Mouse (Mus musculus) ES-E14 (cell line): ENCODE measurements at regions not wholly inside any gene's neighbourhood (a gene's known extent, or its start where the extent isn't known, plus 50 kb on each side); places are given as distances from the start of the nearest gene placed in this dataset.
"Not testable (repeated sequence)": the region's sequence is repeated elsewhere in the genome, so short reads cannot be mapped to it uniquely, and the experiment has no call there.

Source experiments
- DNase-seq: peaks from one replicate; pipeline ENCODE4 v3.0.0-alpha.2; 2013; ENCODE audit warnings: low read depth, low spot score
- H3K27ac ChIP-seq: 2 replicates; pipeline ENCODE4 v1.5.1; 2012; ENCODE audit warnings: low read depth, mild to moderate bottlenecking, low read length, moderate library complexity, mixed read lengths; ENCODE audit not compliant: poor library complexity, insufficient read depth, severe bottlenecking
- H3K36me3 ChIP-seq: 2 replicates; pipeline ENCODE4 v1.6.1; 2012; ENCODE audit warnings: mild to moderate bottlenecking, low read length, moderate library complexity, mixed read lengths; ENCODE audit not compliant: control insufficient read depth, poor library complexity, insufficient read depth, severe bottlenecking
- H3K4me1 ChIP-seq, 2 experiments: fragments of 150-350 bp in 1 of 2; sonication (generic) in 1 of 2; 2 replicates each; pipeline ENCODE4 v1.6.1; 2012; ENCODE audit warnings: low read length in 2 of 2, mild to moderate bottlenecking in 1 of 2, mixed read lengths in 1 of 2; ENCODE audit not compliant: control insufficient read depth in 2 of 2, insufficient read depth in 2 of 2, poor library complexity in 1 of 2
- H3K4me3 ChIP-seq, 2 experiments: fragments of 150-350 bp in 1 of 2; sonication (generic) in 1 of 2; 2 replicates each; pipeline ENCODE4 v1.5.1; 2012; ENCODE audit warnings: low read length in 2 of 2, low read depth in 1 of 2, mild to moderate bottlenecking in 1 of 2, mixed read lengths in 1 of 2; ENCODE audit not compliant: insufficient read depth in 1 of 2, poor library complexity in 1 of 2, severe bottlenecking in 1 of 2
- H3K9ac ChIP-seq: 2 replicates; pipeline ENCODE4 v1.6.1; 2012; ENCODE audit warnings: low read depth, mild to moderate bottlenecking, low read length, mixed read lengths; ENCODE audit not compliant: poor library complexity, insufficient read depth, severe bottlenecking
- H3K9me3 ChIP-seq: fragments of 150-350 bp; sonication (generic); 2 replicates; pipeline ENCODE4 v1.6.1; 2012; ENCODE audit warnings: low read depth, mild to moderate bottlenecking, low read length; ENCODE audit not compliant: control insufficient read depth, insufficient read depth
- CHD2 ChIP-seq: IDR thresholded peaks from 2 replicates; pipeline ENCODE4 v1.6.1; 2014; ENCODE audit warnings: mild to moderate bottlenecking, low read depth, low read length, inconsistent platforms
- HCFC1 ChIP-seq: IDR thresholded peaks from 2 replicates; pipeline ENCODE4 v1.6.1; 2012; ENCODE audit warnings: low read length, inconsistent platforms, borderline replicate concordance; ENCODE audit not compliant: insufficient read depth
- MAFK ChIP-seq: IDR thresholded peaks from 2 replicates; pipeline ENCODE4 v1.6.1; 2014; ENCODE audit warnings: mild to moderate bottlenecking, low read depth, low read length, inconsistent platforms; ENCODE audit not compliant: insufficient read depth
- ZC3H11A ChIP-seq: IDR thresholded peaks from 2 replicates; pipeline ENCODE4 v1.6.1; 2012; ENCODE audit warnings: low read depth, mild to moderate bottlenecking, inconsistent platforms, low read length, borderline replicate concordance
- ZNF384 ChIP-seq: IDR thresholded peaks from 2 replicates; pipeline ENCODE4 v1.6.1; 2012; ENCODE audit warnings: low read depth, low read length, inconsistent platforms
- in situ Hi-C, 2 experiments: fragments of 600-800 bp; cut with MboI; formaldehyde crosslinking; loops; one replicate each; pipeline ENCODE4 v1.15.1; 2025; ENCODE audit warnings: low sequenced_read_pairs in 2 of 2, inconsistent platforms in 1 of 2; ENCODE audit not compliant: unreplicated experiment in 2 of 2

DNA sequence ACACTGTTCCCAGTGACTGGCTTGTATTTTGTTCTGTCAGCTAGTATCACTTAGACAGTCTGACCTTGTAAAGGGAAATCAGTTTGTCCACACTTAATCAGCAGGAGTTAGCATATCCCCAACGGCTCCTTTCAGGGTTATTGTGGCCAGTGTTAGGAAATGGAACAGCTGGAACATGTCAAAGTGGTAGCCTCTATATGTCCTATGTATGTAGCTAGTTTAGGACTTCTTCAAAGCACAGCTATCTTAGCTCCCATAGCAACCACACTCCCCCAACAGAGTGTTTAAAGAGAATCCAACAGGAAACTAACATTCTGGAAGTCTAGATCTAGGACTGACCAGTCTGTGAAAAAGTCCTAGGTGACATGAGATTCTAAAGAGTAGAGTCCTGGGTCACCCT is 72.6 kb downstream of the Gm21897 start:
- Histone ChIP-seq H3K4me1 (no peaks in the 10 kb centered on the region), H3K9me3 (no peaks in the 10 kb centered on the region), H3K9ac (no peak overlapping the region), H3K36me3 (no peaks in the 10 kb centered on the region), H3K27ac (no peak overlapping the region), H3K4me3 (no peak overlapping the region)
- no peak for DNase-seq
- in situ Hi-C loops, result no loop called here
- TF ChIP-seq CHD2 (no peak), ZNF384 (no peak), MAFK (no peak), ZC3H11A (no peak), HCFC1 (no peak)

DNA sequence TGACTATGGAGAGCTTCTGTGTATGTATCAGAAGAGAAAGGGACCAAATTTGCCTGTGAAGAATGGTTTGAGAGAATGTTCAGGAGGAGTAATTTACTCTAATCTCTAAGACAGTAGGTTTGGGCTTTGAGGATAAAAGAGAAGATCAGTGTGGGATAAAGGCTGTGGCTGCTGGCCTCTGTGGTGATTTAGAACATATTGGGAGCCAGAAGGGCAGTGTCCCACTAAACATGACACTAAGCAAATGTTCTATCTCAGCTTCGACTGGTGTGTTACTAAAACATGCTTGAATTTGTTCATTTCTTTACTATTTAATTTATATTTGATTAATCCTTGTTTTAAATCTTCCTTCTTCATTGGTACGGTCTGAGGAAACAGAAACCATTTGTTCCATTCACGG is 113.1 kb downstream of the Gm21897 start:
- no peaks in the 10 kb centered on the region for H3K9me3 ChIP-seq
- DNase-seq, result no peak
- no peaks in the 10 kb centered on the region for H3K36me3 ChIP-seq
- TF ChIP-seq ZC3H11A (no peak), MAFK (no peak), HCFC1 (no peak), ZNF384 (no peak), CHD2 (no peak)
- no peak overlapping the region for H3K4me3 ChIP-seq
- H3K4me1 ChIP-seq, result no peaks in the 10 kb centered on the region
- no peak overlapping the region for H3K27ac ChIP-seq
- in situ Hi-C loops, result no loop called here
- no peak overlapping the region for H3K9ac ChIP-seq

- Histone ChIP-seq H3K27ac (no peak overlapping the region), H3K4me3 (no peak overlapping the region), H3K4me1 (no peaks in the 10 kb centered on the region), H3K9ac (no peak overlapping the region), H3K9me3 (no peaks in the 10 kb centered on the region), H3K36me3 (no peaks in the 10 kb centered on the region)
- in situ Hi-C loops, result no loop called here
- no peak for DNase-seq
- TF ChIP-seq MAFK (no peak), HCFC1 (no peak), CHD2 (no peak), ZC3H11A (no peak), ZNF384 (no peak)
Observed at GRCm38 (mm10) chr16:15432681-15433080, 115.4 kb downstream of the Gm21897 start.

DNA sequence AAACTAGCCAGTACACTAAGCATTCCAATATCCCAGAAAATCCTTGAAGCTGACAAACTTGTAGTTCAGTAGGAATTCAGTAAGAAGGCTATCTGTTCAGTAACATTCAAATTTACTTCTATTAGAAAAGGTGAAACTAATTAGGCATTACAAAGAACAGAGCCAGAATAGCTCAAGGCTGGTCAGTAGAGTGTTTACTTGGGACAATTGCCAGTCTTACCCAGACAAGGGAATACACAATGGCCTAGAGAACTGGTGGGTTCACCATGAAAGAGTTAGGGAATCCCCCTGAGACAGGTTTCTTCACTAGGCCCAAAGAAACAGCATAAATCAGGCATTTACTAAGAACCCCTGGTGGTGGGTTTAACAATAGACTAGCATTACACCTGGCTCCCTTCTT is 145.6 kb downstream of the Gm21897 start:
- in situ Hi-C loops, H3K36me3 ChIP-seq, H3K9me3 ChIP-seq, H3K4me1 ChIP-seq, H3K27ac ChIP-seq, H3K9ac ChIP-seq, H3K4me3 ChIP-seq, DNase-seq: not testable (repeated sequence)

- H3K9ac ChIP-seq, result no peak overlapping the region
- no peak for TF ChIP-seq ZC3H11A
- no peak for TF ChIP-seq ZNF384
- TF ChIP-seq CHD2, result no peak
- TF ChIP-seq MAFK, result no peak
- no peak for TF ChIP-seq HCFC1
- H3K36me3 ChIP-seq, result no peaks in the 10 kb centered on the region
Observed at GRCm38 (mm10) chr16:15473875-15474274, 156.6 kb downstream of the Gm21897 start.

More at GRCm38 (mm10) chr16:15473875-15474274, 156.6 kb downstream of the Gm21897 start:
- in situ Hi-C loops, result no loop called here
- Histone ChIP-seq H3K27ac (no peak overlapping the region), H3K4me1 (no peaks in the 10 kb centered on the region), H3K9me3 (no peaks in the 10 kb centered on the region), H3K4me3 (no peak overlapping the region)
- DNase-seq, result no peak
